Mouse (Mus musculus) heart, embryonic 11.5 days (tissue): ENCODE data around the gene Snap25. TPM values are rescaled to one million over a fixed set of nuclear protein-coding genes. Genes with fewer than 3 reads are reported as not detected.
A peak's percentile ranks its signal among the peaks of the same experiment; 100 is the strongest.

Experiments
- ATAC-seq: fragments of 200-750 bp; cut with Nextera tagmentation; replicated peaks from 2 replicates; pipeline ENCODE4 v1.8.0; 2017; ENCODE audit warnings: moderate library complexity; ENCODE audit not compliant: insufficient number of reproducible peaks, low FRiP score, low TSS enrichment
- H3K27ac ChIP-seq: fragments of 300-500 bp; sonication (generic); 2 replicates; pipeline ENCODE4 v1.5.1; 2014; ENCODE audit warnings: mild to moderate bottlenecking, low read depth, low read length
- H3K27me3 ChIP-seq: fragments of 300-500 bp; sonication (generic); 2 replicates; pipeline ENCODE4 v1.6.1; 2014; ENCODE audit warnings: mild to moderate bottlenecking, low read length, mixed read lengths; ENCODE audit not compliant: control insufficient read depth, insufficient read depth
- H3K36me3 ChIP-seq: fragments of 300-500 bp; sonication (generic); 2 replicates; pipeline ENCODE4 v1.6.1; 2014; ENCODE audit warnings: mild to moderate bottlenecking, low read length, moderate library complexity, mixed read lengths; ENCODE audit not compliant: control insufficient read depth, insufficient read depth
- H3K4me1 ChIP-seq: fragments of 300-500 bp; sonication (generic); 2 replicates; pipeline ENCODE4 v1.6.1; 2014; ENCODE audit warnings: low read length; ENCODE audit not compliant: control insufficient read depth, insufficient read depth
- H3K4me2 ChIP-seq: fragments of 300-500 bp; sonication (generic); 2 replicates; pipeline ENCODE4 v1.6.1; 2014; ENCODE audit warnings: mild to moderate bottlenecking, moderate library complexity
- H3K4me3 ChIP-seq: fragments of 300-500 bp; sonication (generic); 2 replicates; pipeline ENCODE4 v1.5.1; 2014; ENCODE audit warnings: low read depth, low read length
- H3K9ac ChIP-seq: fragments of 300-500 bp; sonication (generic); 2 replicates; pipeline ENCODE4 v1.6.1; 2014; ENCODE audit warnings: mild to moderate bottlenecking, low read depth, low read length, moderate library complexity
- H3K9me3 ChIP-seq: fragments of 300-500 bp; sonication (generic); replicated peaks from 2 replicates; pipeline ENCODE4 v1.6.1; 2016; ENCODE audit warnings: low read length; ENCODE audit not compliant: control insufficient read depth
- WGBS: fragments of 180-500 bp; shearing (Covaris S2); extraction: QIAGEN DNeasy Blood & Tissue Kit; methylation state at CpG from one replicate; pipeline ENCODE4 v1.1.7; 2014; ENCODE audit not compliant: insufficient replicate concordance; 5-methylcytosine and 5-hydroxymethylcytosine counted together
- polyA plus RNA-seq: library from polyadenylated mRNA; unstranded; fragments of >200 nt; fragmentation: Nextera tagmentation; extraction: Ambion mirVana; gene quantifications from 2 replicates; pipeline ENCODE4 v1.2.1, GENCODE M21; 2014

Snap25 gene
- polyA plus RNA-seq, 1 experiment from 2014 or later: 10.7 TPM

DNA sequence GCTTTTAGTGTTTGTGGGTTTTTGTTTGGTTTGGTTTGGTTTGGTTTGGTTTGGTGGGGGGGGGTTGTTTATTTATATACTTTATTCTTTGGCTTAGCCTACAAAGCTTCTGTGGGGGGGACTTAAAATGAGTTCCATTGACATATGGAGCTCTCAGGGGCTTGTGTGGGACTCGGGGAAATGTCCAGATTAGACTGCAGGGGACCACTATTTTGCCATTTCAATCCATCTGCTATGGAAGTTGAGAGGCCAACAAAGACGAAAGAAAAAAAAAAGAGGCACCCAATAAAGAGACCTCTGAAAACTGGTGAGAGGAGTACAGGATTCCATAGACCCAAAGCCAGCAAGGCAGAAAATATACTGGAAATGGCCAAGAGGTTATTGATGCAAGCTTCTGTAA, 9.9 kb upstream of the Snap25 start:
- Histone ChIP-seq H3K4me1 (no peaks in the 10 kb centered on the region), H3K4me2 (no peak overlapping the region), H3K27ac (no peak overlapping the region), H3K36me3 (no peaks in the 10 kb centered on the region), H3K9me3 (no peaks in the 10 kb centered on the region), H3K4me3 (no peak overlapping the region), H3K27me3 (no peaks in the 10 kb centered on the region), H3K9ac (no peak overlapping the region)
- ATAC-seq: no peak
- 58% methylated on average over 2 of the region's 2 CpGs for WGBS

DNA sequence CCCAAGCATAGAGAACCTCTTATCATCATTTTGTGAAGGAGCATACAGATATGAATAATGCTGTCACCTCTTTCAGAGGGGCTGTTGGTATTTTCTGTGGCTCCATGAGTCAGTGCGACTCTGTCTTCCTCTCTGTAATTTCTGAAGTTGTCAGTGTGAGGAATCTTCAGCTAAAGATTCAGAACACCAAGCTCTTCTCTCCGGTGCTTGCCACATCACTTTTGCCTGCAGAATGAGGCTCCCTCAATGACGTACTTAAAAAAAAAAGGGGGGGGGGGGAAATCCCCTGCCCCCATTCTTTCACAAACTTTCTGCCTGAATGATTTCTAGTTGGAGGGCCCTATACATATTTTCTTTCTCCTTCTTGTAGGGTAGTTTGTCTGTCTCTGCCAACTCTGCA, 2.1 kb upstream of the Snap25 start:
- H3K27ac ChIP-seq: no peak overlapping the region
- WGBS: 43% methylated on average over 3 of the region's 3 CpGs

DNA sequence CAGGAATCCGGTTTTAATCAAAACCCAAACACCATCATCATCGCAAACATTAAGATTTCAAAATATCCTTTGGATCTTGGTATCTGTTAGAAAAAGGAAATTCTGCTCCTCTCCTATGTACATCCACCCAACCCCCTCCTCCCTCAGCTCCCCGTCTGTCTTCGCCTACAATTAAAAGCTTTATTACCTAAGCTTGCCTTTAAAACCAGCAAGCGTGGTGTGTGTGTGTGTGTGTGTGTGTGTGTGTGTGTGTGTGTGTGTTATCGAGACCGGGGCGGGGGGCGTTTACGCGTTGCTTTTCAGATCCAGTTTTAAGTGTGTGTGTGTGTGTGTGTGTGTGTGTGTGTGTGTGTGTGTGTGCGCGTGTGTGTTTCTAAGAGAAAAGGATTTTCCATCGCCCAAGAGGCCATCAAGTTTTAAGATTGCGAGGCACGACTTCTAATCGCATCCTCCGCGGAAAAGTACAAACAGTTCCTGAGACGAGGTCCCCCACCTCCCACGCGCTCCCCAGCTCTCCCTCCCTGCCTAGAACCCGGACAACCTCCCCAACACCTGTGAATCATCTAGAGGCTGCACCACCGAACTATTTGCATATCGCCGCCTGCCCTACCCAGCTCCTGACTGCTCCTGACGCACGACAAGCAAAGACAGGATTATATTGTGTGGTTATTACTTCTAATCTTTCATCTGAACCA, 1.4 kb upstream of the Snap25 start:
- H3K4me3 ChIP-seq: peak overlapping the region; percentile 47
- H3K9ac ChIP-seq: 0 out of 2 replicates have a peak overlapping the region, but pooled peaks have one; percentile 10
- no peaks in the 10 kb centered on the region for H3K9me3 ChIP-seq
- no peaks in the 10 kb centered on the region for H3K36me3 ChIP-seq
- 4% methylated on average over 28 of the region's 28 CpGs for WGBS
- no peaks in the 10 kb centered on the region for H3K27me3 ChIP-seq
- 0 out of 2 replicates have a peak, but pooled peaks have one; percentile 19 for ATAC-seq
- peak overlapping the region; percentile 82 for H3K4me2 ChIP-seq
- peaks cover 8% of the 10 kb centered on the region for H3K4me1 ChIP-seq
- no peak overlapping the region for H3K27ac ChIP-seq

More for the DNA sequence above, 2.1 kb upstream of the Snap25 start:
- H3K4me1 ChIP-seq: peaks cover 8% of the 10 kb centered on the region
- ATAC-seq: no peak
- H3K27me3 ChIP-seq: no peaks in the 10 kb centered on the region
- no peak overlapping the region for H3K9ac ChIP-seq
- H3K36me3 ChIP-seq: no peaks in the 10 kb centered on the region
- no peaks in the 10 kb centered on the region for H3K9me3 ChIP-seq
- no peak overlapping the region for H3K4me3 ChIP-seq
- no peak overlapping the region for H3K4me2 ChIP-seq

DNA sequence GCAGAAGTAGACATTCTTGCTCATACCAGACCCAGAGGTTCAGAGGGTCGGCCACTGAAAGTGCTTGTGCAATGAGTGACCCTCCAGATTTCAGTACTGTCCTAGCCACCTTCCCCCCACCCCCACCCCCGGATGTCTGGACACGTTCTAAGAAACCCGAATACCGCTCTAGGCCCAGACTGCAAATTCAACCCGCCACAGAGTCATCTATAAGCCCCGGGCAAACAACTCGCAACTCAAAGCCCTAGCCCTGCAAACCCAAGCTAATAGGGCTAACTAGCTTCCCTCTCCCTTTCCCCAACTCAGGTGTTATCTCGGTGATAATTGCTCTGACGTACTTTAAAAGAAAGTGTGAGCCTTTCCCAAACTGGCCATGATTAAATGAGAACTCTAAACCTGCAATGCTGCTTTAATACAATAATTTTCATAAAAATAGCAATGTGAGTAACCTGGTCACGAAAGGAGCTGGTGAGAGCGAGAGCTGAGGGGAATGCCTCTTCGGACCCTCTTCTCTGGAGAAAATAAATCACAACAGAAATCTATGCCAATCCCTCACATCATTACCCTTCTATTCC, 725 bp upstream of the Snap25 start:
- Histone ChIP-seq H3K4me1 (peaks cover 8% of the 10 kb centered on the region), H3K9me3 (no peaks in the 10 kb centered on the region), H3K9ac (0 out of 2 replicates have a peak overlapping the region, but pooled peaks have one; percentile 10), H3K27me3 (no peaks in the 10 kb centered on the region), H3K36me3 (no peaks in the 10 kb centered on the region), H3K4me3 (peak overlapping the region; percentile 47), H3K4me2 (peak overlapping the region; percentile 82), H3K27ac (no peak overlapping the region)
- WGBS: 1% methylated on average over 13 of the region's 13 CpGs
- ATAC-seq: 0 out of 2 replicates have a peak, but pooled peaks have one; percentile 29

DNA sequence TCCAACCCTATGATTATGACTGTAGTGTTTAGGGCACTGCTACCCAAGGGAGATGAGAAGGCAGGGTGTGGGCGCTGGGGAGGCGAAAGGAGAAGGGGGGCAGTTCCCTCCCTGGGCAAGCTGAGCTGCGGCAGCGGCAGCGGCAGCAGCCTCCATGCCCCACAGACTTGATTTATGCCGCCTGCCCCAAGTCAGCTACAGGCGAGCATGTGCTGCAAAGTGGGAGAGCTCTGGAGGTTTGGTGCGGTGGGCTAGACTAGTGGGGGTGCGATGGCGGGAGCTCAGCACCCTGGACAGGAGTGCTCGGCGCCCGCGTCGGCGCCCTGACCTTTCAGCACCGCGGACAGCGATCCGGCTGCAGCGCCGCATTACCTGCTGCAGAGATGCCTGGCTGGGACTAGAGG, 757 bp downstream of the Snap25 start:
- Histone ChIP-seq H3K4me1 (peaks cover 8% of the 10 kb centered on the region), H3K4me3 (peak overlapping the region; percentile 47), H3K27ac (no peak overlapping the region), H3K27me3 (no peaks in the 10 kb centered on the region), H3K9me3 (no peaks in the 10 kb centered on the region), H3K9ac (no peak overlapping the region), H3K4me2 (peak overlapping the region; percentile 82), H3K36me3 (no peaks in the 10 kb centered on the region)
- under 1% methylated on average over 22 of the region's 22 CpGs for WGBS
- ATAC-seq: peak; percentile 80

DNA sequence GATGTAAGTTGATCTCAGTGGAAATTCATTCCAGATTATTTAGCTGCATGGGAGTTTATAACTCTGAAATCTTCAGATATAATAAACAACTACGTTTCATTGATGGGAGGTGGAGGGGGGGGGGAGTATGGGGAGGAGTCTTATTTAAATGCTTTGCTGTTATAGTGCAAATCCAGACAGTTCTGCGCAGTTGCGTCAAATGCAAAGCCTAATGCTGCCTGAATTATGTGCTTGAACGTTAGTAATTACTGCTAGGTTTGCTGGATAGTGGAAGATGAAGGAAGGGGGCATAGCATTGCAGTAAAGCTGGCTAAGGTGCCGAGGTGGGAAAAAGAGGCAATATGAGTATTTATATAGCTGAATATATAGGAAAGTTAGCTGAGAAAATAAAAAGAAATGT, 2.3 kb downstream of the Snap25 start:
- no peak for ATAC-seq
- Histone ChIP-seq H3K4me1 (peaks cover 8% of the 10 kb centered on the region), H3K9ac (no peak overlapping the region), H3K27ac (no peak overlapping the region), H3K4me3 (no peak overlapping the region), H3K36me3 (no peaks in the 10 kb centered on the region), H3K4me2 (no peak overlapping the region), H3K27me3 (no peaks in the 10 kb centered on the region), H3K9me3 (no peaks in the 10 kb centered on the region)
- WGBS: 62% methylated on average over 5 of the region's 5 CpGs

DNA sequence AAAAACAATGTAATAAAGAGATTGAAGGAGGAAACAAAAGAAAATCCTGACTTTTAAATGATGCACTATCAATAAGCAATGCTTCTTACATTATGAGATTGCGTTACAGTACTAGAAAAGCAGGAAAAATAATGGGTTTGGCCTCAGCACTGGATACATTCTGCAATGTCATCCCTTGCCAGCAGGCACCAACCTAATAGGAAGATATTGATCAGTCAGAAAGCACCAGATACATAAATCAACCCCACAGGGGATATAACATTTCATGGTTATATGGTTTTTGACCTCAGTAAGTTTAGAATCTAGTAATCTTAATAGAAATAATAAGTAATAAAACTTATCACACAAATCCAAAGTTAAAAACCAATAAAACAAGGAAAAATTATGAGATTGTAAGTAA, 3.1 kb downstream of the Snap25 start:
- H3K4me3 ChIP-seq: no peak overlapping the region
- no peak overlapping the region for H3K4me2 ChIP-seq
- no peak overlapping the region for H3K27ac ChIP-seq
- H3K9ac ChIP-seq: no peak overlapping the region
- no peaks in the 10 kb centered on the region for H3K36me3 ChIP-seq
- H3K4me1 ChIP-seq: peaks cover 8% of the 10 kb centered on the region
- 79% methylated on average over 1 of the region's 1 CpGs for WGBS
- no peak for ATAC-seq
- H3K9me3 ChIP-seq: no peaks in the 10 kb centered on the region
- H3K27me3 ChIP-seq: no peaks in the 10 kb centered on the region

DNA sequence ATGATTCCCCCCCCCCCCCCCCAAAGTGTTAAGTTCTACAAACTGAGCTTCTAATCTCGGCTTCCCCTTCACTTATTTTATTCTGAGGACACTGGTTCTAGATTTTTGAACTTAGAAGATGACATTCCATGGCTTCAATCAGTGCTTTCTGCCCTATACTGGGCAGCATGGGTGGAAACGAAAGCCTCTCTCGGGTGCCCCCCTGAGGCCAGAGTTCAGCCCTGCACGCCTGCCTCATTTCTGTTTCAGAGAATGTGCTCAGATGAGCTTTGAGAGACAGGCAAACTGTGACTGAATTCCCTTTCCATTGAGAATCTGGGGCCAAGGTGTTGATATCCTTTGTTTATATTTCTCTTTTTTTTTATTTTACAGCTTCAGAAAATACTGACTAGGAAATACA, 7.0 kb downstream of the Snap25 start:
- Histone ChIP-seq H3K36me3 (no peaks in the 10 kb centered on the region), H3K4me2 (no peak overlapping the region), H3K27me3 (no peaks in the 10 kb centered on the region), H3K4me1 (no peaks in the 10 kb centered on the region), H3K9ac (no peak overlapping the region), H3K27ac (no peak overlapping the region), H3K4me3 (no peak overlapping the region), H3K9me3 (no peaks in the 10 kb centered on the region)
- ATAC-seq: no peak
- 19% methylated on average over 4 of the region's 4 CpGs for WGBS

DNA sequence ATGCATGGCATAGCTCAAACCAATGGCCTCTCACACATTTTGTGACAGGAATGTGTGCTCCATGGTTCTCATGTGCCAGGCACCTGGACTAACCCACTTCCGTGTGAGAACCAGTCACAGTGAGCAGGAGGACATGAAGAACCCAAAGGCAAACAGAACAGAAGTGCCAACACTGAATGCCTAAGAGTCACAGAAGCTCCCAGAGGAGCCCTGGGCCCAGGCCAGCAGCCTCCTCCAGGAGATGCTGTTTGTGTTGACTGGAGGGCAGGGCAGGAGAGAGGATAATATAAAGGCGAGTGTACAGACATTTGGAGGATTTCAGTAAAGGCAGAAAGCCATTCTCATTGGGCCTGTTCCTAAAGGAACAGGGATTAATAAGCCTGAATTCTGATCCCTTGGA, 25.0 kb downstream of the Snap25 start:
- Histone ChIP-seq H3K4me3 (no peak overlapping the region), H3K36me3 (no peaks in the 10 kb centered on the region), H3K4me2 (no peak overlapping the region), H3K27me3 (no peaks in the 10 kb centered on the region), H3K4me1 (no peaks in the 10 kb centered on the region), H3K9me3 (peaks cover 4% of the 10 kb centered on the region; the same call in 1 of the 2 replicates), H3K27ac (no peak overlapping the region), H3K9ac (no peak overlapping the region)
- WGBS: 71% methylated on average over 2 of the region's 2 CpGs
- no peak for ATAC-seq
